17 mouse cellular contexts compared by ENCODE assay signal in genomic region chr3:94487581-94487980, GRCm38 (mm10). TPM values are rescaled to one million over a fixed set of nuclear protein-coding genes. Genes with fewer than 3 reads are reported as not detected.
DNase-seq lines count a peak whose midpoint lies in the region; ATAC-seq lines count a peak whose summit lies in the region.
"Had no signal": no experiment of that assay in that cellular context is flagged by ENCODE, and none has a peak within 500 bp of the region (broad histone marks: within the 10 kb centered on the region; RNA-seq: fewer than 3 reads in every experiment).

No protein-coding gene starts in this region.

- H3K4me2 ChIP-seq in hindbrain, embryonic 13.5 days: no peak overlapping the region
- no peak overlapping the region for H3K4me2 ChIP-seq in hindbrain, embryonic 11.5 days (replicated peaks; ENCODE audit: low read depth, low read length)
- no peak overlapping the region for H3K4me2 ChIP-seq in midbrain, embryonic 15.5 days
- H3K4me2 ChIP-seq: heart, embryonic 13.5 days; lung, embryonic 15.5 days; neural tube, embryonic 12.5 days had no signal

- H3K27me3 ChIP-seq in hindbrain, embryonic 13.5 days: no peaks in the 10 kb centered on the region
- H3K27me3 ChIP-seq in hindbrain, embryonic 11.5 days (ENCODE audit: control insufficient read depth, insufficient read depth, low read length): no peaks in the 10 kb centered on the region
- no peaks in the 10 kb centered on the region for H3K27me3 ChIP-seq in midbrain, embryonic 15.5 days (replicated peaks)
- H3K27me3 ChIP-seq: heart, embryonic 13.5 days; lung, embryonic 15.5 days; neural tube, embryonic 12.5 days had no signal

- no peak overlapping the region for H3K4me3 ChIP-seq in hindbrain, embryonic 13.5 days
- H3K4me3 ChIP-seq in hindbrain, embryonic 11.5 days (ENCODE audit: low read depth, low read length): no peak overlapping the region
- H3K4me3 ChIP-seq in midbrain, embryonic 15.5 days: no peak overlapping the region
- H3K4me3 ChIP-seq: heart, embryonic 13.5 days; lung, embryonic 15.5 days; neural tube, embryonic 12.5 days had no signal

- peak; percentile 33 for DNase-seq in cerebellum, adult 9-11 months
- DNase-seq in cerebellum, adult 9-10 months: no peak
- DNase-seq in hindbrain, embryonic 11.5 days (ENCODE audit: low spot score): no peak
- peak; percentile 64 to 71 for DNase-seq in right cerebral cortex, postnatal 10 days (ENCODE audit: low spot score in 2 of 2)
- no peak for DNase-seq in right cerebral cortex, adult 2 months (ENCODE audit: low spot score in 2 of 2)
- DNase-seq in kidney, postnatal 25 days: no peak
- DNase-seq: adrenal gland, adult 2 months; gastrocnemius, postnatal 36 days; kidney, adult 9 months; thymus, postnatal 25 days had no signal

- WGBS in hindbrain, embryonic 13.5 days: 72% methylated on average over 6 of the region's 6 CpGs
- WGBS in hindbrain, embryonic 11.5 days: 88% methylated on average over 6 of the region's 6 CpGs
- WGBS in midbrain, embryonic 15.5 days: 80% methylated on average over 6 of the region's 6 CpGs

- H3K9ac ChIP-seq in hindbrain, embryonic 13.5 days: peak overlapping the region; percentile 39; the same call in 1 of the 2 replicates
- H3K9ac ChIP-seq in hindbrain, embryonic 11.5 days (ENCODE audit: low read depth, low read length): no peak overlapping the region
- H3K9ac ChIP-seq in midbrain, embryonic 15.5 days: no peak overlapping the region
- H3K9ac ChIP-seq: heart, embryonic 13.5 days; lung, embryonic 15.5 days; neural tube, embryonic 12.5 days had no signal

- H3K4me1 ChIP-seq in hindbrain, embryonic 13.5 days (replicated peaks): peaks cover 84% of the 10 kb centered on the region
- H3K4me1 ChIP-seq in hindbrain, embryonic 11.5 days (replicated peaks; ENCODE audit: control insufficient read depth, insufficient read depth, low read length): peaks cover 9% of the 10 kb centered on the region
- H3K4me1 ChIP-seq in midbrain, embryonic 15.5 days: peaks cover 71% of the 10 kb centered on the region

- H3K36me3 ChIP-seq in hindbrain, embryonic 13.5 days: peaks cover 76% of the 10 kb centered on the region
- peaks cover 4% of the 10 kb centered on the region; the same call in 1 of the 2 replicates for H3K36me3 ChIP-seq in hindbrain, embryonic 11.5 days (ENCODE audit: control insufficient read depth, insufficient read depth, low read length)
- H3K36me3 ChIP-seq in midbrain, embryonic 15.5 days (replicated peaks): peaks cover 19% of the 10 kb centered on the region
- H3K36me3 ChIP-seq: lung, embryonic 15.5 days had no signal

- no peaks in the 10 kb centered on the region for H3K9me3 ChIP-seq in hindbrain, embryonic 13.5 days
- H3K9me3 ChIP-seq in hindbrain, embryonic 11.5 days (ENCODE audit: control insufficient read depth, low read length): no peaks in the 10 kb centered on the region
- no peaks in the 10 kb centered on the region for H3K9me3 ChIP-seq in midbrain, embryonic 15.5 days
- H3K9me3 ChIP-seq: heart, embryonic 13.5 days; lung, embryonic 15.5 days; neural tube, embryonic 12.5 days had no signal

- no peak for ATAC-seq in hindbrain, embryonic 13.5 days (ENCODE audit: low FRiP score)
- no peak for ATAC-seq in hindbrain, embryonic 11.5 days (ENCODE audit: low FRiP score)
- no peak for ATAC-seq in midbrain, embryonic 15.5 days (replicated peaks)

- peak overlapping the region; percentile 58 for H3K27ac ChIP-seq in hindbrain, embryonic 13.5 days
- H3K27ac ChIP-seq in hindbrain, embryonic 11.5 days (ENCODE audit: low read depth, low read length): no peak overlapping the region
- H3K27ac ChIP-seq in midbrain, embryonic 15.5 days: peak overlapping the region; percentile 34; the same call in 1 of the 2 replicates
- H3K27ac ChIP-seq: heart, embryonic 13.5 days; lung, embryonic 15.5 days had no signal

RNA-seq across cellular contexts. Expression of gene Riiad1, which starts 7.4 kb away (rescaled TPM):
- 25.0 and 27.1 TPM in 2 replicates for polyA plus RNA-seq in hindbrain, embryonic 13.5 days (2015; fragmentation: Nextera tagmentation; extraction: Ambion mirVana)
- 15.5 and 19.7 TPM in 2 replicates for polyA plus RNA-seq in hindbrain, embryonic 11.5 days (2014; fragmentation: Nextera tagmentation; extraction: Ambion mirVana)
- 20.1 and 21.3 TPM in 2 replicates for polyA plus RNA-seq in midbrain, embryonic 15.5 days (2015; fragmentation: Nextera tagmentation; extraction: Ambion mirVana)
- polyA plus RNA-seq: adrenal gland, adult 2 months; liver, adult 2 months had no signal

RNA-seq across cellular contexts. Expression of gene Celf3, which starts 9.5 kb away (rescaled TPM):
- 294 and 312 TPM in 2 replicates for polyA plus RNA-seq in hindbrain, embryonic 13.5 days (2015; fragmentation: Nextera tagmentation; extraction: Ambion mirVana)
- 164 and 210 TPM in 2 replicates for polyA plus RNA-seq in hindbrain, embryonic 11.5 days (2014; fragmentation: Nextera tagmentation; extraction: Ambion mirVana)
- 320 and 350 TPM in 2 replicates for polyA plus RNA-seq in midbrain, embryonic 15.5 days (2015; fragmentation: Nextera tagmentation; extraction: Ambion mirVana)
- polyA plus RNA-seq: liver, adult 2 months had no signal

RNA-seq across cellular contexts. Expression of gene Oaz3, which starts 43.9 kb away (rescaled TPM):
- polyA plus RNA-seq in hindbrain, embryonic 13.5 days (2015; fragmentation: Nextera tagmentation; extraction: Ambion mirVana): 1.0 and 1.5 TPM in 2 replicates
- polyA plus RNA-seq in hindbrain, embryonic 11.5 days (2014; fragmentation: Nextera tagmentation; extraction: Ambion mirVana): 0.18 and 0.56 TPM in 2 replicates
- polyA plus RNA-seq in midbrain, embryonic 15.5 days (2015; fragmentation: Nextera tagmentation; extraction: Ambion mirVana): 1.6 and 1.8 TPM in 2 replicates
- polyA plus RNA-seq: embryonic facial prominence, embryonic 14.5 days had no signal

RNA-seq across cellular contexts. Expression of gene Mrpl9, which starts 44.5 kb away (rescaled TPM):
- 58.8 and 62.2 TPM in 2 replicates for polyA plus RNA-seq in hindbrain, embryonic 13.5 days (2015; fragmentation: Nextera tagmentation; extraction: Ambion mirVana)
- 70.5 and 72.1 TPM in 2 replicates for polyA plus RNA-seq in hindbrain, embryonic 11.5 days (2014; fragmentation: Nextera tagmentation; extraction: Ambion mirVana)
- polyA plus RNA-seq in midbrain, embryonic 15.5 days (2015; fragmentation: Nextera tagmentation; extraction: Ambion mirVana): 56.7 and 57.8 TPM in 2 replicates

Comparison
In these comparisons a context has a peak if more than half of its experiments do, and no peak if none do; other contexts are left out.
1. DNase-seq: peak in cerebellum, adult 9-11 months (single experiment) and right cerebral cortex, postnatal 10 days (2 of 2); none in cerebellum, adult 9-10 months (single experiment), hindbrain, embryonic 11.5 days (single experiment), right cerebral cortex, adult 2 months (0 of 2) and kidney, postnatal 25 days (0 of 2).